Mouse (Mus musculus): ENCODE data around the gene Setd6. TPM values are rescaled to one million over a fixed set of nuclear protein-coding genes. Genes with fewer than 3 reads are reported as not detected.

Setd6 gene
- polyA plus RNA-seq, 1 experiment from 2014 or later = 18.6 TPM

DNA sequence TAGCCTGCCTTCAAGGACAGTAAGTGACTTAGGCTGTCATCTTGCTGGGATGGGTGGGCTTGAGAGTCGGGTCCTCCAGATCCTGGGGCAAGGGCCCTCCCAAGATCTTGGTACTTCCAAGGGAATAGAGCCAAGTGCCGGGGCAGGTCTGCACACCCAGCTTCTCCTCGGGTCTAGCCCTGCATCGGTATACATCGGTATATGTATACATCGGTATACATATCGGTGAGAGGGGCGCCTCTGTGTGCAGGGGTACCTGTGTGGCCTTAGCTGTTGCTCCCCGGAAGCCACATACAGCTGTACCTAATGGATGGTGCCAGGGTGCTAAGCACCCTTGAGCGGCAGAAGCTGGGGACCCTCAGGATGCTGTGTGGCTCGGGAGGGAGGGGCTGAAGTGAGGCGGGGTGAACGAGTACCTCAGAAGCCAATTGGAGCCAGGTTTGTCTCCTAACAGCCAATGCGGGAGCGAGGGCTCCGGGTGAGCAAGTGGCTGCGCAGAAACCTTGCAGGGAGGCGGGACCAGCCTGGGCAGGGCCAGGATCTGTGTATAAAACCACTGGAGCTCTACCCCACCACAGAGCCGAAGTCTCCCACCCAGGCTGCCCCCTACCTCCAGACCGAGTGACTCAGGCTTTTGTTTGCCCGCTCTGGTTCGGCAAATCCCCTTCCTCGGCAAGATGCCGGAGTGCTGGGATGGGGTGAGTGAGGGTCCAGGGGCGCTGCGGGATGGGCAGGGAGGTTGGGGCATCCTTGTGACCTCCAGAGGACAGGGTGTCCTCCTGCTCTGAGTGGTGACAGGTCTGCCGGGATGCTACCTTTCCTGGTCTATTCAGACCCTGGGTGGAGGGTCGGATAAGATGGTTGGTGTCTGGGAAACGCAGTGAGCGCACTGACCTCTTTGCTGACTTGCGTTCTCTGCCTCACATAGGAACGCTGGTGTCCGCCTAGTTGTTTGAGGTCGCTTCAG lies 12.9 kb upstream of the Setd6 start:
- Histone ChIP-seq H3K4me2 (peak overlapping the region; percentile 86), H3K9ac (ENCODE audit: low read depth, low read length) (peak overlapping the region; percentile 81), H3K36me3 (ENCODE audit: control insufficient read depth, insufficient read depth, low read length) (peaks cover 12% of the 10 kb centered on the region; the same call in 1 of the 2 replicates), H3K9me3 (replicated peaks; ENCODE audit: control insufficient read depth, low read length) (no peaks in the 10 kb centered on the region), H3K4me1 (ENCODE audit: control insufficient read depth, insufficient read depth, low read length) (peaks cover 14% of the 10 kb centered on the region), H3K4me3 (ENCODE audit: low read depth, low read length) (peak overlapping the region; percentile 76), H3K27me3 (ENCODE audit: control insufficient read depth, insufficient read depth, low read length) (peaks cover 10% of the 10 kb centered on the region; the same call in 1 of the 2 replicates), H3K27ac (ENCODE audit: low read depth, low read length) (peak overlapping the region; percentile 82)
- ATAC-seq (replicated peaks; ENCODE audit: insufficient number of reproducible peaks, low FRiP score, low TSS enrichment) = peak; percentile 84
- WGBS (ENCODE audit: insufficient replicate concordance) = 2% methylated on average over 34 of the region's 34 CpGs

- H3K4me2 ChIP-seq = peak overlapping the region; percentile 86
- peaks cover 14% of the 10 kb centered on the region for H3K4me1 ChIP-seq (ENCODE audit: control insufficient read depth, insufficient read depth, low read length)
- H3K4me3 ChIP-seq (ENCODE audit: low read depth, low read length) = peak overlapping the region; percentile 76
- H3K27me3 ChIP-seq (ENCODE audit: control insufficient read depth, insufficient read depth, low read length) = peaks cover 6% of the 10 kb centered on the region; the same call in 1 of the 2 replicates
- no peaks in the 10 kb centered on the region for H3K9me3 ChIP-seq (replicated peaks; ENCODE audit: control insufficient read depth, low read length)
- H3K9ac ChIP-seq (ENCODE audit: low read depth, low read length) = peak overlapping the region; percentile 81
- H3K36me3 ChIP-seq (ENCODE audit: control insufficient read depth, insufficient read depth, low read length) = peaks cover 18% of the 10 kb centered on the region; the same call in 1 of the 2 replicates
- peak overlapping the region; percentile 82 for H3K27ac ChIP-seq (ENCODE audit: low read depth, low read length)
- WGBS (ENCODE audit: insufficient replicate concordance) = 3% methylated on average over 15 of the region's 15 CpGs
- peak; percentile 24 for ATAC-seq (replicated peaks; ENCODE audit: insufficient number of reproducible peaks, low FRiP score, low TSS enrichment)
Measured at GRCm38 (mm10) chr8:95703461-95704260, 12.0 kb upstream of the Setd6 start.

GRCm38 (mm10) chr8:95704538-95704937 lies 11.1 kb upstream of the Setd6 start:
- peaks cover 14% of the 10 kb centered on the region for H3K4me1 ChIP-seq (ENCODE audit: control insufficient read depth, insufficient read depth, low read length)
- H3K27ac ChIP-seq (ENCODE audit: low read depth, low read length) = no peak overlapping the region
- peak overlapping the region; percentile 29; the same call in 1 of the 2 replicates for H3K9ac ChIP-seq (ENCODE audit: low read depth, low read length)
- H3K36me3 ChIP-seq (ENCODE audit: control insufficient read depth, insufficient read depth, low read length) = peaks cover 22% of the 10 kb centered on the region; the same call in 1 of the 2 replicates
- peak overlapping the region; percentile 76 for H3K4me3 ChIP-seq (ENCODE audit: low read depth, low read length)
- no peaks in the 10 kb centered on the region for H3K9me3 ChIP-seq (replicated peaks; ENCODE audit: control insufficient read depth, low read length)
- H3K4me2 ChIP-seq = peak overlapping the region; percentile 86
- no peak for ATAC-seq (replicated peaks; ENCODE audit: insufficient number of reproducible peaks, low FRiP score, low TSS enrichment)
- WGBS (ENCODE audit: insufficient replicate concordance) = 87% methylated on average over 3 of the region's 3 CpGs
- 0 out of 2 replicates have a peak, but pooled peaks cover 3% of the 10 kb centered on the region for H3K27me3 ChIP-seq (ENCODE audit: control insufficient read depth, insufficient read depth, low read length)

- Histone ChIP-seq H3K9ac (ENCODE audit: low read depth, low read length) (peak overlapping the region; percentile 46; the same call in 1 of the 2 replicates), H3K4me2 (no peak overlapping the region), H3K36me3 (ENCODE audit: control insufficient read depth, insufficient read depth, low read length) (peaks cover 22% of the 10 kb centered on the region), H3K4me1 (ENCODE audit: control insufficient read depth, insufficient read depth, low read length) (peaks cover 20% of the 10 kb centered on the region), H3K27ac (ENCODE audit: low read depth, low read length) (no peak overlapping the region), H3K27me3 (ENCODE audit: control insufficient read depth, insufficient read depth, low read length) (no peaks in the 10 kb centered on the region), H3K9me3 (replicated peaks; ENCODE audit: control insufficient read depth, low read length) (no peaks in the 10 kb centered on the region), H3K4me3 (ENCODE audit: low read depth, low read length) (no peak overlapping the region)
- 75% methylated on average over 7 of the region's 7 CpGs for WGBS (ENCODE audit: insufficient replicate concordance)
- ATAC-seq (replicated peaks; ENCODE audit: insufficient number of reproducible peaks, low FRiP score, low TSS enrichment) = no peak
Measured at GRCm38 (mm10) chr8:95709579-95709978, 6.1 kb upstream of the Setd6 start.

DNA sequence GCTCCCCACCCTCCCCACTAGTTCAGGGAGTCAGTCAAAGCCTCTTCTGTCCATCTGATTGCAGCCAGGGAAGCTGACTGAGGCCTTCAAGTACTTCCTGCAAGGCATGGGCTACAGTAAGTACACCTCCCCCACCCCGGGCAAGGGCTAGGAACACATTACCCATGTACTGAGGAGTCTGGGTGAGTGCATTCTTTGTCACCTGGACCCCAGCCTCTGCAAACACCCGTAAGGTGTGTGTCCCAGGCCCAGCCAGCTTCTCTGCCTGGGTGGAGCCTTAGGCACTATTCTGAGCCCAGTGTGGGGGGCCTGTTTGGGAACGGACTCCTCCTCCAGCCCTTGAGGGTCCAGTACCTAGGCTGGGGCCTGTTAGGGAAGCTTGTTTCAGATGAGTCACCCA lies 4.7 kb upstream of the Setd6 start:
- H3K9ac ChIP-seq (ENCODE audit: low read depth, low read length) = no peak overlapping the region
- H3K4me1 ChIP-seq (ENCODE audit: control insufficient read depth, insufficient read depth, low read length) = peaks cover 16% of the 10 kb centered on the region
- no peaks in the 10 kb centered on the region for H3K9me3 ChIP-seq (replicated peaks; ENCODE audit: control insufficient read depth, low read length)
- peaks cover 20% of the 10 kb centered on the region for H3K36me3 ChIP-seq (ENCODE audit: control insufficient read depth, insufficient read depth, low read length)
- no peak for ATAC-seq (replicated peaks; ENCODE audit: insufficient number of reproducible peaks, low FRiP score, low TSS enrichment)
- H3K4me2 ChIP-seq = no peak overlapping the region
- no peak overlapping the region for H3K4me3 ChIP-seq (ENCODE audit: low read depth, low read length)
- H3K27ac ChIP-seq (ENCODE audit: low read depth, low read length) = no peak overlapping the region
- 56% methylated on average over 3 of the region's 3 CpGs for WGBS (ENCODE audit: insufficient replicate concordance)
- no peaks in the 10 kb centered on the region for H3K27me3 ChIP-seq (ENCODE audit: control insufficient read depth, insufficient read depth, low read length)

GRCm38 (mm10) chr8:95712395-95712794 lies 3.3 kb upstream of the Setd6 start:
- WGBS (ENCODE audit: insufficient replicate concordance) = 80% methylated on average over 9 of the region's 9 CpGs

GRCm38 (mm10) chr8:95713100-95714010 lies 2.3 kb upstream of the Setd6 start:
- 68% methylated on average over 19 of the region's 19 CpGs for WGBS (ENCODE audit: insufficient replicate concordance)

More at GRCm38 (mm10) chr8:95712395-95712794, 3.3 kb upstream of the Setd6 start:
- ATAC-seq (replicated peaks; ENCODE audit: insufficient number of reproducible peaks, low FRiP score, low TSS enrichment) = no peak
- no peak overlapping the region for H3K4me2 ChIP-seq
- no peak overlapping the region for H3K4me3 ChIP-seq (ENCODE audit: low read depth, low read length)
- peaks cover 26% of the 10 kb centered on the region for H3K4me1 ChIP-seq (ENCODE audit: control insufficient read depth, insufficient read depth, low read length)
- no peak overlapping the region for H3K27ac ChIP-seq (ENCODE audit: low read depth, low read length)
- no peaks in the 10 kb centered on the region for H3K9me3 ChIP-seq (replicated peaks; ENCODE audit: control insufficient read depth, low read length)
- no peaks in the 10 kb centered on the region for H3K27me3 ChIP-seq (ENCODE audit: control insufficient read depth, insufficient read depth, low read length)
- H3K9ac ChIP-seq (ENCODE audit: low read depth, low read length) = no peak overlapping the region
- peaks cover 11% of the 10 kb centered on the region for H3K36me3 ChIP-seq (ENCODE audit: control insufficient read depth, insufficient read depth, low read length)

More at GRCm38 (mm10) chr8:95713100-95714010, 2.3 kb upstream of the Setd6 start:
- H3K4me2 ChIP-seq = no peak overlapping the region
- no peak overlapping the region for H3K4me3 ChIP-seq (ENCODE audit: low read depth, low read length)
- H3K9me3 ChIP-seq (replicated peaks; ENCODE audit: control insufficient read depth, low read length) = no peaks in the 10 kb centered on the region
- peaks cover 5% of the 10 kb centered on the region for H3K36me3 ChIP-seq (ENCODE audit: control insufficient read depth, insufficient read depth, low read length)
- peaks cover 26% of the 10 kb centered on the region for H3K4me1 ChIP-seq (ENCODE audit: control insufficient read depth, insufficient read depth, low read length)
- H3K27me3 ChIP-seq (ENCODE audit: control insufficient read depth, insufficient read depth, low read length) = no peaks in the 10 kb centered on the region
- H3K27ac ChIP-seq (ENCODE audit: low read depth, low read length) = no peak overlapping the region
- ATAC-seq (replicated peaks; ENCODE audit: insufficient number of reproducible peaks, low FRiP score, low TSS enrichment) = peak; percentile 33; the same call in 1 of the 2 replicates
- H3K9ac ChIP-seq (ENCODE audit: low read depth, low read length) = no peak overlapping the region
